Mouse (Mus musculus): ENCODE data around the gene Vamp3. TPM values are rescaled to one million over a fixed set of nuclear protein-coding genes. Genes with fewer than 3 reads are reported as not detected.
A peak's percentile ranks its signal among the peaks of the same experiment; 100 is the strongest.

Gene Vamp3
- polyA plus RNA-seq, 1 experiment from 2014 or later, result 29.9 TPM

DNA sequence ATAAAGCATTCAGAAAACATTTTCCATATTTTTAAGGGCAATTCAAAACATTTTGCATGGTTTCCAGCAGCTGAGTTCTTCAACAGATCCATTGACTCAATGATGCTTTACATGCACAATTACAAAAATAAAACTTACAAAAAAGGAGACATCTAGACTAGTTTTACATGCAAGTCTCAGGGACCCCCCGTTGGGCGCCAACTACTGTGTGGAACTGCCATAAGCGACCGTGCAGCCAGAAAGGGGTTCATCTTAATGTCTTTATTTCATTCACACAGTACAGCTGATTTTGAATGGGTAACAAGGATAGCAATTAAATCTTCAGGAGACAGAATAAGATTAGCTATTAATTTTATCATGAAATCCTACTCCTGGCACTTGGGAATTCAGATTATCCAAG lies 1.8 kb upstream of the Vamp3 start:
- Histone ChIP-seq H3K9ac (ENCODE audit: low read depth, low read length) (no peak overlapping the region), H3K27ac (ENCODE audit: low read length) (no peak overlapping the region), H3K27me3 (ENCODE audit: control insufficient read depth, insufficient read depth, low read depth, low read length) (no peaks in the 10 kb centered on the region), H3K9me3 (replicated peaks; ENCODE audit: control insufficient read depth, low read length) (no peaks in the 10 kb centered on the region), H3K4me1 (ENCODE audit: control insufficient read depth, low read depth, low read length) (peaks cover 14% of the 10 kb centered on the region), H3K4me3 (ENCODE audit: low read depth, low read length) (no peak overlapping the region), H3K4me2 (ENCODE audit: low read depth, low read length) (no peak overlapping the region), H3K36me3 (ENCODE audit: control insufficient read depth, insufficient read depth) (peaks cover 3% of the 10 kb centered on the region; the same call in 1 of the 2 replicates)
- no peak for ATAC-seq (ENCODE audit: low read depth)
- 72% methylated on average over 4 of the region's 4 CpGs for WGBS (ENCODE audit: insufficient replicate concordance)

- Histone ChIP-seq H3K27me3 (ENCODE audit: control insufficient read depth, insufficient read depth, low read depth, low read length) (no peaks in the 10 kb centered on the region), H3K9ac (ENCODE audit: low read depth, low read length) (no peak overlapping the region), H3K9me3 (replicated peaks; ENCODE audit: control insufficient read depth, low read length) (no peaks in the 10 kb centered on the region), H3K36me3 (ENCODE audit: control insufficient read depth, insufficient read depth) (peaks cover 5% of the 10 kb centered on the region; the same call in 1 of the 2 replicates), H3K4me2 (ENCODE audit: low read depth, low read length) (peak overlapping the region; percentile 74; the same call in 1 of the 2 replicates), H3K4me1 (ENCODE audit: control insufficient read depth, low read depth, low read length) (peaks cover 14% of the 10 kb centered on the region), H3K27ac (ENCODE audit: low read length) (no peak overlapping the region), H3K4me3 (ENCODE audit: low read depth, low read length) (no peak overlapping the region)
- WGBS (ENCODE audit: insufficient replicate concordance), result 73% methylated on average over 4 of the region's 4 CpGs
- ATAC-seq (ENCODE audit: low read depth), result no peak
Measured at GRCm38 (mm10) chr4:151058634-151059033, 871 bp upstream of the Vamp3 start.

GRCm38 (mm10) chr4:151051162-151051561 lies 6.6 kb downstream of the Vamp3 start:
- WGBS (ENCODE audit: insufficient replicate concordance), result 74% methylated on average over 1 of the region's 1 CpGs
- no peak for ATAC-seq (ENCODE audit: low read depth)
- Histone ChIP-seq H3K4me1 (ENCODE audit: control insufficient read depth, low read depth, low read length) (peaks cover 1% of the 10 kb centered on the region), H3K9ac (ENCODE audit: low read depth, low read length) (no peak overlapping the region), H3K9me3 (replicated peaks; ENCODE audit: control insufficient read depth, low read length) (no peaks in the 10 kb centered on the region), H3K27ac (ENCODE audit: low read length) (no peak overlapping the region), H3K27me3 (ENCODE audit: control insufficient read depth, insufficient read depth, low read depth, low read length) (no peaks in the 10 kb centered on the region), H3K4me2 (ENCODE audit: low read depth, low read length) (no peak overlapping the region), H3K4me3 (ENCODE audit: low read depth, low read length) (no peak overlapping the region), H3K36me3 (ENCODE audit: control insufficient read depth, insufficient read depth) (peaks cover 21% of the 10 kb centered on the region)

DNA sequence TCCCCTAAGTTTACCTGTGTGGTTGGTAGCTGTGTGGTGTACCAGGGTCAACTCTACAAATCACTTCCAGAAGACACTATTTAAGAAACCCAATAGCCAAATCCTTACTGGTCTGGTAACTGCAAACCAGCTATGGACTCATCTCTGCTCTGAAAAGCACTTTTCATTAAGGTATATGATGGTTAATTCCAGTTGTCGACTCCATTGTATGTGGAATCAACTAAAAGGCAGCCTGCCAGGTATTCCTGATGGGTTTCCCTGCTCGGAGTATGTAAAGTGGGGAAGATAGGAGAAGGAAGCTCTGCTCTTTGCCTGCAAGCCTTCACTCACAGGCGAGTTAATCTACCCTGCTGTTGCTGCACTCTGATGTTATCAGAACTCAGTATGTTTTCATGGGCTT lies 11.2 kb downstream of the Vamp3 start:
- ATAC-seq (ENCODE audit: low read depth), result no peak
- WGBS (ENCODE audit: insufficient replicate concordance), result 67% methylated on average over 3 of the region's 3 CpGs

GRCm38 (mm10) chr4:151044944-151045570 lies 12.7 kb downstream of the Vamp3 start:
- peaks cover 17% of the 10 kb centered on the region for H3K4me1 ChIP-seq (ENCODE audit: control insufficient read depth, low read depth, low read length)
- H3K36me3 ChIP-seq (ENCODE audit: control insufficient read depth, insufficient read depth), result peaks cover 15% of the 10 kb centered on the region
- peak overlapping the region; percentile 99 for H3K4me2 ChIP-seq (ENCODE audit: low read depth, low read length)
- no peaks in the 10 kb centered on the region for H3K9me3 ChIP-seq (replicated peaks; ENCODE audit: control insufficient read depth, low read length)
- H3K27ac ChIP-seq (ENCODE audit: low read length), result 0 out of 2 replicates have a peak overlapping the region, but pooled peaks have one; percentile 4
- no peaks in the 10 kb centered on the region for H3K27me3 ChIP-seq (ENCODE audit: control insufficient read depth, insufficient read depth, low read depth, low read length)
- H3K9ac ChIP-seq (ENCODE audit: low read depth, low read length), result peak overlapping the region; percentile 43
- H3K4me3 ChIP-seq (ENCODE audit: low read depth, low read length), result peak overlapping the region; percentile 70
- ATAC-seq (ENCODE audit: low read depth), result no peak
- WGBS (ENCODE audit: insufficient replicate concordance), result 4% methylated on average over 21 of the region's 21 CpGs

More for the DNA sequence above, 11.2 kb downstream of the Vamp3 start:
- H3K27ac ChIP-seq (ENCODE audit: low read length), result no peak overlapping the region
- H3K9ac ChIP-seq (ENCODE audit: low read depth, low read length), result no peak overlapping the region
- H3K27me3 ChIP-seq (ENCODE audit: control insufficient read depth, insufficient read depth, low read depth, low read length), result no peaks in the 10 kb centered on the region
- no peaks in the 10 kb centered on the region for H3K9me3 ChIP-seq (replicated peaks; ENCODE audit: control insufficient read depth, low read length)
- H3K4me1 ChIP-seq (ENCODE audit: control insufficient read depth, low read depth, low read length), result peaks cover 17% of the 10 kb centered on the region
- H3K4me3 ChIP-seq (ENCODE audit: low read depth, low read length), result no peak overlapping the region
- H3K4me2 ChIP-seq (ENCODE audit: low read depth, low read length), result no peak overlapping the region
- H3K36me3 ChIP-seq (ENCODE audit: control insufficient read depth, insufficient read depth), result peaks cover 16% of the 10 kb centered on the region

- under 1% methylated on average over 74 of the region's 79 CpGs for WGBS (ENCODE audit: insufficient replicate concordance)
- Histone ChIP-seq H3K4me2 (ENCODE audit: low read depth, low read length) (peak within 1 kb of the TSS; percentile 99), H3K4me1 (ENCODE audit: control insufficient read depth, low read depth, low read length) (peaks cover 17% of the 10 kb centered on the region), H3K9me3 (replicated peaks; ENCODE audit: control insufficient read depth, low read length) (no peaks in the 10 kb centered on the region), H3K9ac (ENCODE audit: low read depth, low read length) (peak within 1 kb of the TSS; percentile 73), H3K4me3 (ENCODE audit: low read depth, low read length) (peak within 1 kb of the TSS; percentile 70), H3K27me3 (ENCODE audit: control insufficient read depth, insufficient read depth, low read depth, low read length) (no peaks in the 10 kb centered on the region), H3K27ac (ENCODE audit: low read length) (peak within 1 kb of the TSS; percentile 61), H3K36me3 (ENCODE audit: control insufficient read depth, insufficient read depth) (peaks cover 12% of the 10 kb centered on the region)
- ATAC-seq (ENCODE audit: low read depth), result peak; percentile 94
Measured at GRCm38 (mm10) chr4:151044037-151044943, 13.5 kb downstream of the Vamp3 start, which contains the start of gene Per3. Gene Per3, minus strand, starts transcription at chr4:151044665.

GRCm38 (mm10) chr4:151043281-151043680 lies 14.5 kb downstream of the Vamp3 start:
- H3K27me3 ChIP-seq (ENCODE audit: control insufficient read depth, insufficient read depth, low read depth, low read length), result no peaks in the 10 kb centered on the region
- H3K4me3 ChIP-seq (ENCODE audit: low read depth, low read length), result peak overlapping the region; percentile 70
- no peak for ATAC-seq (ENCODE audit: low read depth)
- 51% methylated on average over 5 of the region's 5 CpGs for WGBS (ENCODE audit: insufficient replicate concordance)
- H3K9ac ChIP-seq (ENCODE audit: low read depth, low read length), result no peak overlapping the region
- H3K4me1 ChIP-seq (ENCODE audit: control insufficient read depth, low read depth, low read length), result peaks cover 17% of the 10 kb centered on the region
- H3K27ac ChIP-seq (ENCODE audit: low read length), result no peak overlapping the region
- H3K4me2 ChIP-seq (ENCODE audit: low read depth, low read length), result peak overlapping the region; percentile 99
- H3K9me3 ChIP-seq (replicated peaks; ENCODE audit: control insufficient read depth, low read length), result no peaks in the 10 kb centered on the region
- peaks cover 6% of the 10 kb centered on the region; the same call in 1 of the 2 replicates for H3K36me3 ChIP-seq (ENCODE audit: control insufficient read depth, insufficient read depth)

DNA sequence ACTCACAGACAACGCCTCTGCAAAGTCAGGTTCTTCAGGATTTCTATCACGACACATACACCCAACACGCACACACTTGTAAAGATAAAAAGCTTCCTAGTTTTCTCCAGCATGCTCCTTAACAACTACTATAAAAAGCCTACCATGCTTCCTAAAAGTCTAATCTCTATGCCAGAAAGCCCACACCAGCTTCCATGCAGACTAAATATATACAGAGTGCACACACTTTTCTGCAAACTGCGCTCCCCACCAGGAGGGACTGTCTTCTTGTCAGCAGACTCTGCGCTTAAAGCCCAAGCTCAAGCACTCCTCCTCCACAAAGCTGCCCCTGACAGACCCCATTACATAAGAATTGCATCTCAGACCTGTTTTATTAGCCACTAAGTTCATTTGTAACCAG lies 16.3 kb downstream of the Vamp3 start:
- Histone ChIP-seq H3K4me1 (ENCODE audit: control insufficient read depth, low read depth, low read length) (peaks cover 17% of the 10 kb centered on the region), H3K36me3 (ENCODE audit: control insufficient read depth, insufficient read depth) (no peaks in the 10 kb centered on the region), H3K4me3 (ENCODE audit: low read depth, low read length) (no peak overlapping the region), H3K27ac (ENCODE audit: low read length) (no peak overlapping the region), H3K9ac (ENCODE audit: low read depth, low read length) (no peak overlapping the region), H3K9me3 (replicated peaks; ENCODE audit: control insufficient read depth, low read length) (no peaks in the 10 kb centered on the region), H3K4me2 (ENCODE audit: low read depth, low read length) (no peak overlapping the region), H3K27me3 (ENCODE audit: control insufficient read depth, insufficient read depth, low read depth, low read length) (no peaks in the 10 kb centered on the region)
- WGBS (ENCODE audit: insufficient replicate concordance), result 82% methylated on average over 5 of the region's 5 CpGs
- no peak for ATAC-seq (ENCODE audit: low read depth)

- Histone ChIP-seq H3K4me1 (ENCODE audit: control insufficient read depth, low read depth, low read length) (no peaks in the 10 kb centered on the region), H3K4me3 (ENCODE audit: low read depth, low read length) (no peak overlapping the region), H3K4me2 (ENCODE audit: low read depth, low read length) (no peak overlapping the region), H3K36me3 (ENCODE audit: control insufficient read depth, insufficient read depth) (no peaks in the 10 kb centered on the region), H3K9me3 (replicated peaks; ENCODE audit: control insufficient read depth, low read length) (no peaks in the 10 kb centered on the region), H3K27ac (ENCODE audit: low read length) (no peak overlapping the region), H3K9ac (ENCODE audit: low read depth, low read length) (no peak overlapping the region), H3K27me3 (ENCODE audit: control insufficient read depth, insufficient read depth, low read depth, low read length) (no peaks in the 10 kb centered on the region)
- WGBS (ENCODE audit: insufficient replicate concordance), result 82% methylated on average over 11 of the region's 11 CpGs
- no peak for ATAC-seq (ENCODE audit: low read depth)
Measured at GRCm38 (mm10) chr4:151037800-151038199, 20.0 kb downstream of the Vamp3 start.

Measured in liver, embryonic 16.5 days (tissue).